Mouse (Mus musculus) NIH3T3 (cell line): ENCODE measurements around the gene Mme.

Experiments used
- DNase-seq: peaks from one replicate; pipeline ENCODE4 v3.0.0-alpha.2; 2012; ENCODE audit warnings: low read depth

The Mme gene

GRCm38 (mm10) chr3:63350704-63351103 is 109.4 kb downstream of the Mme start:
- no peak for DNase-seq

GRCm38 (mm10) chr3:63351680-63352260 is 110.4 kb downstream of the Mme start:
- DNase-seq, result peak; percentile 45

- no peak for DNase-seq
Observed at GRCm38 (mm10) chr3:63359512-63359911, 118.2 kb downstream of the Mme start.

- peak; percentile 5 for DNase-seq
Observed at GRCm38 (mm10) chr3:63384989-63385388, 143.7 kb downstream of the Mme start.

- no peak for DNase-seq
Observed at GRCm38 (mm10) chr3:63390774-63391173, 149.4 kb downstream of the Mme start.

- no peak for DNase-seq
Observed at GRCm38 (mm10) chr3:63391348-63391747, 150.0 kb downstream of the Mme start.

- no peak for DNase-seq
Observed at GRCm38 (mm10) chr3:63394424-63394941, 153.1 kb downstream of the Mme start.

GRCm38 (mm10) chr3:63398171-63398570 is 156.8 kb downstream of the Mme start:
- no peak for DNase-seq

- no peak for DNase-seq
Observed at GRCm38 (mm10) chr3:63406438-63406837, 165.1 kb downstream of the Mme start.

- DNase-seq, result no peak
Observed at GRCm38 (mm10) chr3:63411006-63411405, 169.7 kb downstream of the Mme start.

- DNase-seq, result peak; percentile 66
Observed at GRCm38 (mm10) chr3:63412220-63412937, 171.0 kb downstream of the Mme start.

- no peak for DNase-seq
Observed at GRCm38 (mm10) chr3:63413046-63413911, 171.9 kb downstream of the Mme start.

- no peak for DNase-seq
Observed at GRCm38 (mm10) chr3:63417284-63417683, 175.9 kb downstream of the Mme start.

- DNase-seq, result no peak
Observed at GRCm38 (mm10) chr3:63417758-63418157, 176.4 kb downstream of the Mme start.

- no peak for DNase-seq
Observed at GRCm38 (mm10) chr3:63423552-63423951, 182.2 kb downstream of the Mme start.
